Comparison of ENCODE assay signal across 7 mouse cellular contexts in the genomic region with DNA sequence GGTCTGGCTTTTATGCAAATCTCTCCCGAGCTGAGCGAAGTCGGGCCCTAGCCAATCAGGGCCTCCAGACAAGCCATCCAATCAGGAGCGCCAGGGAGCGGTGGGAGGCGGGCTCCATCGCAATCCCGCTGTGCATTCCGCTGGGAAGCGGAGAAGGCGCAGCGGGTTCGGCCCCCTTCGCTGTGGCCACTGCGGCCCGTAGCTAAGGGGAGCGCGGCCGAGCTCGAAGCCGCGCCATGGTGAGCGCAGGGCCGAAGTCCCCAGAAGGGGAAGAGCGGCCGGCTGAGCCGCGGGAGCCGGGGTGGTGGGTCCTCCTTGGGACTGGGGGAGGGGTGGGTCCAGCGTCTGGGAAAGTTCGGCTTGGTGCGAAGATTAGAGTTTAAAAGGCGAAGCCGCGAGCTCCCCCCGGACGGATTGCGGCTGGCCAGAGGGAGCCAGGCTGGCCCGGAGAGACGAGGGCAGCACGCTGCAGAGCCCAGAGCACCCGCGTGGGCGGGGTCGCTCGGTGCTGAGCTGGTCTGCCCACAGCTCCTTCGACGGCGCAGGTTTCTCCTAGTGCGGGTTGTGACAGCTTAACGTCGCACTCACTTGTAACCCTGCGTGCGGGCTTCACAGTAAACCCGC. TPM values are rescaled to one million over a fixed set of nuclear protein-coding genes. Genes with fewer than 3 reads are reported as not detected.
DNase-seq lines count a peak whose midpoint lies in the region; ATAC-seq and TF ChIP-seq lines count a peak whose summit lies in the region.

A gene (plus strand): TSS at position 122 of the 624 bp plus-strand sequence.

- intact Hi-C loops in heart, adult 2 months (cut with DNase I) = loop anchor here (2.0 to 5.0 kb wide), 3 partner anchors 28 to 118 kb away; a partner anchor contains a TSS

- H3K9me3 ChIP-seq in embryonic facial prominence, embryonic 14.5 days (ENCODE audit: control insufficient read depth, low read length) = peaks cover 4% of the 10 kb centered on the region
- H3K9me3 ChIP-seq in limb, embryonic 13.5 days = no peaks in the 10 kb centered on the region
- H3K9me3 ChIP-seq in midbrain, embryonic 16.5 days (replicated peaks; ENCODE audit: control insufficient read depth, low read length, poor library complexity, severe bottlenecking) = no peaks in the 10 kb centered on the region

- H3K4me1 ChIP-seq in embryonic facial prominence, embryonic 14.5 days (ENCODE audit: control insufficient read depth, insufficient read depth, low read length) = 0 out of 2 replicates have a peak, but pooled peaks cover 6% of the 10 kb centered on the region
- no peaks in the 10 kb centered on the region for H3K4me1 ChIP-seq in heart, adult 2 months (ENCODE audit: control insufficient read depth, insufficient read depth, low read length)
- peaks cover 8% of the 10 kb centered on the region for H3K4me1 ChIP-seq in limb, embryonic 13.5 days
- H3K4me1 ChIP-seq in midbrain, embryonic 16.5 days (ENCODE audit: control insufficient read depth, insufficient read depth, low read length) = peaks cover 8% of the 10 kb centered on the region; the same call in 1 of the 2 replicates

- TF ChIP-seq CTCF in heart, adult 2 months (IDR thresholded peaks at IDR 0.05) = no peak

- peak; percentile 100 for ATAC-seq in embryonic facial prominence, embryonic 14.5 days (ENCODE audit: low read depth)
- peak; percentile 98 for ATAC-seq in limb, embryonic 13.5 days (ENCODE audit: low FRiP score, low read depth)
- ATAC-seq in midbrain, embryonic 16.5 days = peak; percentile 100

- peak within 1 kb of the TSS; percentile 85 for H3K4me2 ChIP-seq in embryonic facial prominence, embryonic 14.5 days (ENCODE audit: low read depth, low read length)
- H3K4me2 ChIP-seq in limb, embryonic 13.5 days (replicated peaks) = peak within 1 kb of the TSS; percentile 85
- H3K4me2 ChIP-seq in midbrain, embryonic 16.5 days (ENCODE audit: low read length) = peak within 1 kb of the TSS; percentile 85

- WGBS in embryonic facial prominence, embryonic 14.5 days = 0% methylated on average over 44 of the region's 55 CpGs
- WGBS in heart, adult 2 months = under 1% methylated on average over 54 of the region's 55 CpGs
- under 1% methylated on average over 55 of the region's 55 CpGs for WGBS in limb, embryonic 13.5 days
- WGBS in midbrain, embryonic 16.5 days = 1% methylated on average over 51 of the region's 55 CpGs

- peak within 1 kb of the TSS; percentile 81 for H3K27ac ChIP-seq in embryonic facial prominence, embryonic 14.5 days (replicated peaks; ENCODE audit: low read depth, low read length)
- H3K27ac ChIP-seq in heart, adult 2 months = peak within 1 kb of the TSS; percentile 70
- H3K27ac ChIP-seq in limb, embryonic 13.5 days = peak within 1 kb of the TSS; percentile 87
- peak within 1 kb of the TSS; percentile 83 for H3K27ac ChIP-seq in midbrain, embryonic 16.5 days (ENCODE audit: low read length)

- peak within 1 kb of the TSS; percentile 69 for H3K9ac ChIP-seq in embryonic facial prominence, embryonic 14.5 days (ENCODE audit: low read depth, low read length)
- H3K9ac ChIP-seq in heart, adult 2 months (ENCODE audit: low read depth, low read length) = peak within 1 kb of the TSS; percentile 66
- H3K9ac ChIP-seq in limb, embryonic 13.5 days = peak within 1 kb of the TSS; percentile 81
- peak within 1 kb of the TSS; percentile 79 for H3K9ac ChIP-seq in midbrain, embryonic 16.5 days (ENCODE audit: low read depth, low read length)

- TF ChIP-seq EP300 in heart, adult 2 months (IDR thresholded peaks at IDR 0.05; ENCODE audit: insufficient read depth, low read depth, low read length) = no peak

- H3K27me3 ChIP-seq in embryonic facial prominence, embryonic 14.5 days (replicated peaks; ENCODE audit: control insufficient read depth, insufficient read depth, low read length) = no peaks in the 10 kb centered on the region
- no peaks in the 10 kb centered on the region for H3K27me3 ChIP-seq in heart, adult 2 months (ENCODE audit: control insufficient read depth, insufficient read depth, low read length)
- H3K27me3 ChIP-seq in limb, embryonic 13.5 days = no peaks in the 10 kb centered on the region
- H3K27me3 ChIP-seq in midbrain, embryonic 16.5 days (ENCODE audit: control insufficient read depth, insufficient read depth, low read depth, low read length) = no peaks in the 10 kb centered on the region

- TF ChIP-seq POLR2A in heart, adult 2 months (IDR thresholded peaks at IDR 0.05; ENCODE audit: insufficient read depth, low read depth, low read length) = peak; percentile 77

- peaks cover under 1% of the 10 kb centered on the region; the same call in 1 of the 2 replicates for H3K36me3 ChIP-seq in embryonic facial prominence, embryonic 14.5 days (ENCODE audit: control insufficient read depth, insufficient read depth, low read length)
- H3K36me3 ChIP-seq in heart, adult 2 months (ENCODE audit: control insufficient read depth, insufficient read depth, low read length) = no peaks in the 10 kb centered on the region
- H3K36me3 ChIP-seq in limb, embryonic 13.5 days = peaks cover under 1% of the 10 kb centered on the region
- H3K36me3 ChIP-seq in midbrain, embryonic 16.5 days (ENCODE audit: control insufficient read depth, insufficient read depth, low read length) = no peaks in the 10 kb centered on the region

- peak within 1 kb of the TSS; percentile 57 for H3K4me3 ChIP-seq in embryonic facial prominence, embryonic 14.5 days (ENCODE audit: low read depth, low read length)
- peak within 1 kb of the TSS; percentile 69 for H3K4me3 ChIP-seq in heart, adult 2 months
- H3K4me3 ChIP-seq in limb, embryonic 13.5 days = peak within 1 kb of the TSS; percentile 67
- H3K4me3 ChIP-seq in midbrain, embryonic 16.5 days (ENCODE audit: low read depth, low read length) = peak within 1 kb of the TSS; percentile 77

- H3K79me2 ChIP-seq in heart, adult 2 months (replicated peaks; ENCODE audit: control insufficient read depth, insufficient read depth, low read length) = no peaks in the 10 kb centered on the region

- peak; percentile 62 to 78 for DNase-seq in adrenal gland, postnatal 4 days (ENCODE audit: low spot score in 2 of 2)
- DNase-seq in embryonic facial prominence, embryonic 14.5 days (ENCODE audit: low spot score) = peak; percentile 97
- DNase-seq in heart, adult 2 months = peak; percentile 93 to 94
- peak; percentile 94 for DNase-seq in kidney, adult 8-10 months
- peak; percentile 49 to 75 for DNase-seq in spleen, postnatal 10 days (ENCODE audit: low spot score in 2 of 2)

RNA-seq across cellular contexts. Expression of the gene that starts here (rescaled TPM):
- total RNA-seq in adrenal gland, postnatal 4 days (2021) = 1 to 10 TPM; 4.5 to 4.9 TPM
- polyA plus RNA-seq in embryonic facial prominence, embryonic 14.5 days (2014; fragmentation: Nextera tagmentation; extraction: Ambion mirVana) = 1.5 and 1.8 TPM in 2 replicates
- 1 to 10 TPM; 1.1 to 1.3 TPM for total RNA-seq in heart, adult 2 months (2021)
- polyA plus RNA-seq in heart, adult 2 months (2012; rRNA removed) = 0.62 and 1.2 TPM in 2 replicates
- polyA plus RNA-seq in limb, embryonic 13.5 days (2015; fragmentation: Nextera tagmentation; extraction: Ambion mirVana) = 2.6 and 2.9 TPM in 2 replicates
- 2.5 TPM in 2 replicates for polyA plus RNA-seq in midbrain, embryonic 16.5 days (2015; fragmentation: Nextera tagmentation; extraction: Ambion mirVana)

Comparison
In these comparisons a context has a peak if more than half of its experiments do, and no peak if none do; other contexts are left out.
1. Peak in every context shown above with its lines: DNase-seq, ATAC-seq, H3K4me3 ChIP-seq and H3K27ac ChIP-seq.